Mouse (Mus musculus): ENCODE results near the gene Tmem206.

- TF ChIP-seq CTCF (conservative IDR thresholded peaks at IDR 0.05; ENCODE audit: insufficient read depth, insufficient read length, low read depth, low read length) (no peak), POLR2A (IDR thresholded peaks at IDR 0.05; ENCODE audit: low read depth, low read length) (no peak)
Observed at GRCm38 (mm10) chr1:191394126-191394525, 68.4 kb downstream of the Tmem206 start.

Measured in kidney, adult 2 months (tissue).